Mouse (Mus musculus): ENCODE measurements around the gene Atrnl1. TPM values are rescaled to one million over a fixed set of nuclear protein-coding genes. Genes with fewer than 3 reads are reported as not detected.

Atrnl1 gene
- polyA plus RNA-seq, 1 experiment from 2014 or later = 0.60 TPM

DNA sequence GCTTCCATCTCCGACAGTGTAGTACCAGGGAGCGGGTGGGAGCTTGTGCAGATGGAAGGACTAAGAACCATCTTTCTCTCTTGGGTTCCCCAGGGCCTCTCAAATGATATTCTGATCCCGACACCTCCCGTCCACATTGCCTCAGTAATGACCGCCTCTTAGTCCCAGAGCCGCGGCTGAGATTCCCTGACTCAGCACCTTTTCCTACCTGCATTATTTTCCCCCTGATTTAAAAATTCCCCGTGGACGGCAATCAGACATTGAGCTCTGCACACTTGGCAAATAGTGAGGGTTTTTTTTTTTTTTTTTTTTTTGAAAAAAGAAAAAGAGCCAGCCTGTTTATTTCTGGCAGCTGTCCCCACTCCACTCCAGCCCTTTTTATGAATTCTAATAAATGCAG lies 550.7 kb downstream of the Atrnl1 start:
- no peak overlapping the region for H3K4me2 ChIP-seq (ENCODE audit: low read depth, low read length)
- no peaks in the 10 kb centered on the region for H3K27me3 ChIP-seq (ENCODE audit: control insufficient read depth, insufficient read depth, low read depth, low read length)
- H3K4me3 ChIP-seq (ENCODE audit: low read depth, low read length) = no peak overlapping the region
- no peaks in the 10 kb centered on the region for H3K4me1 ChIP-seq (ENCODE audit: control insufficient read depth, low read depth, low read length)
- ATAC-seq (ENCODE audit: low read depth) = no peak
- no peak overlapping the region for H3K27ac ChIP-seq (ENCODE audit: low read length)
- no peaks in the 10 kb centered on the region for H3K36me3 ChIP-seq (ENCODE audit: control insufficient read depth, insufficient read depth)
- 81% methylated on average over 9 of the region's 9 CpGs for WGBS (ENCODE audit: insufficient replicate concordance)
- H3K9ac ChIP-seq (ENCODE audit: low read depth, low read length) = no peak overlapping the region
- H3K9me3 ChIP-seq (replicated peaks; ENCODE audit: control insufficient read depth, low read length) = no peaks in the 10 kb centered on the region

GRCm38 (mm10) chr19:58164896-58165634 lies 554.2 kb downstream of the Atrnl1 start:
- Histone ChIP-seq H3K4me2 (ENCODE audit: low read depth, low read length) (no peak overlapping the region), H3K4me3 (ENCODE audit: low read depth, low read length) (no peak overlapping the region), H3K9ac (ENCODE audit: low read depth, low read length) (no peak overlapping the region), H3K36me3 (ENCODE audit: control insufficient read depth, insufficient read depth) (no peaks in the 10 kb centered on the region), H3K4me1 (ENCODE audit: control insufficient read depth, low read depth, low read length) (no peaks in the 10 kb centered on the region), H3K27me3 (ENCODE audit: control insufficient read depth, insufficient read depth, low read depth, low read length) (no peaks in the 10 kb centered on the region), H3K9me3 (replicated peaks; ENCODE audit: control insufficient read depth, low read length) (no peaks in the 10 kb centered on the region), H3K27ac (ENCODE audit: low read length) (no peak overlapping the region)
- 63% methylated on average over 7 of the region's 7 CpGs for WGBS (ENCODE audit: insufficient replicate concordance)
- no peak for ATAC-seq (ENCODE audit: low read depth)

GRCm38 (mm10) chr19:58165635-58166015 lies 554.8 kb downstream of the Atrnl1 start:
- Histone ChIP-seq H3K4me3 (ENCODE audit: low read depth, low read length) (no peak overlapping the region), H3K27ac (ENCODE audit: low read length) (no peak overlapping the region), H3K9ac (ENCODE audit: low read depth, low read length) (no peak overlapping the region), H3K4me1 (ENCODE audit: control insufficient read depth, low read depth, low read length) (no peaks in the 10 kb centered on the region), H3K36me3 (ENCODE audit: control insufficient read depth, insufficient read depth) (no peaks in the 10 kb centered on the region), H3K4me2 (ENCODE audit: low read depth, low read length) (no peak overlapping the region), H3K9me3 (replicated peaks; ENCODE audit: control insufficient read depth, low read length) (no peaks in the 10 kb centered on the region), H3K27me3 (ENCODE audit: control insufficient read depth, insufficient read depth, low read depth, low read length) (no peaks in the 10 kb centered on the region)
- WGBS (ENCODE audit: insufficient replicate concordance) = 49% methylated on average over 9 of the region's 9 CpGs
- no peak for ATAC-seq (ENCODE audit: low read depth)

DNA sequence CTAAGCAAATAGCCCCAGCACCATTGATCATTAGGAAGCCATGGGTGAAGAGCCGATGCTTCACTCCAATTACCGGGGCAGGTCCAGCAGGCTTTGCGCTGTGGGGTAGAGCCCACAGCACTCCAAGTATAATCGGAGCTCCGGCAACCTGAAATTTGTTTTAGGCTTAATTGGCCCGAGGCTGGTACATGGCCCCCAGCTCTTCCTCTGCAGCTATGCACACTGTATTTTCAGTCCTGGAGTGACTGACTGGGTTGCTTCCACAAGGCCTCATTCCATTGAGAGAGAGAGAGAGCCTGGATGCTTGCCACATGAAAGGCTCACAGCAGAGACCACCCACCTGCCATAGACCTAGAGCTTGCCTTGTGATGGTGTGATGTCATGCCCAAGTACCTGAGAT lies 555.3 kb downstream of the Atrnl1 start:
- WGBS (ENCODE audit: insufficient replicate concordance) = 69% methylated on average over 6 of the region's 6 CpGs
- H3K36me3 ChIP-seq (ENCODE audit: control insufficient read depth, insufficient read depth) = no peaks in the 10 kb centered on the region
- ATAC-seq (ENCODE audit: low read depth) = no peak

GRCm38 (mm10) chr19:58178410-58178809 lies 567.6 kb downstream of the Atrnl1 start:
- Histone ChIP-seq H3K4me2 (ENCODE audit: low read depth, low read length) (no peak overlapping the region), H3K27ac (ENCODE audit: low read length) (no peak overlapping the region), H3K4me3 (ENCODE audit: low read depth, low read length) (no peak overlapping the region), H3K36me3 (ENCODE audit: control insufficient read depth, insufficient read depth) (no peaks in the 10 kb centered on the region), H3K27me3 (ENCODE audit: control insufficient read depth, insufficient read depth, low read depth, low read length) (no peaks in the 10 kb centered on the region), H3K9ac (ENCODE audit: low read depth, low read length) (no peak overlapping the region), H3K4me1 (ENCODE audit: control insufficient read depth, low read depth, low read length) (no peaks in the 10 kb centered on the region), H3K9me3 (replicated peaks; ENCODE audit: control insufficient read depth, low read length) (no peaks in the 10 kb centered on the region)
- no peak for ATAC-seq (ENCODE audit: low read depth)
- whole genome bisulfite sequencing (ENCODE audit: insufficient replicate concordance) = 73% methylated on average over 10 of the region's 10 CpGs

More for the DNA sequence above, 555.3 kb downstream of the Atrnl1 start:
- no peak overlapping the region for H3K9ac ChIP-seq (ENCODE audit: low read depth, low read length)
- H3K4me1 ChIP-seq (ENCODE audit: control insufficient read depth, low read depth, low read length) = no peaks in the 10 kb centered on the region
- no peaks in the 10 kb centered on the region for H3K9me3 ChIP-seq (replicated peaks; ENCODE audit: control insufficient read depth, low read length)
- H3K27me3 ChIP-seq (ENCODE audit: control insufficient read depth, insufficient read depth, low read depth, low read length) = no peaks in the 10 kb centered on the region
- no peak overlapping the region for H3K4me2 ChIP-seq (ENCODE audit: low read depth, low read length)
- H3K4me3 ChIP-seq (ENCODE audit: low read depth, low read length) = no peak overlapping the region
- no peak overlapping the region for H3K27ac ChIP-seq (ENCODE audit: low read length)

DNA sequence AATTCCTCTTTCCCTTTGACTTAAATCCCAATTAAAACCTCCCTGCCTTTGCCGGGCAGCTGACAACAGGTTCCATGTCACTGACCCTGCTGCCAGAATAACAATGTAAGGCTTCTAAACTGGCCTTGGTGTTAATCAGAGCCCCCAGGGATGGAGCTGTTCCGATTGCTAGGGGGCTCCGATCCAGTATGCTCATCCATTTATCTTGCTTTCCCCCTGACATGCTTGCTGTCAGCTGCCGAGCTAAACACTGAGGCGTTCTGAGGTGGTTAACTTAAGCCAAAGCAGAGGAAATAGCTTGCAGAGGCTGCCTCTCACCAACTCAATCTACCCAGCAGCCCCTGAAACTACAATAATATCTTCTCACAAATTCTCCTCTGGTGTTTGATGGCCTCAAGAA lies 569.9 kb downstream of the Atrnl1 start:
- 18% methylated on average over 5 of the region's 5 CpGs for WGBS (ENCODE audit: insufficient replicate concordance)
- H3K36me3 ChIP-seq (ENCODE audit: control insufficient read depth, insufficient read depth) = no peaks in the 10 kb centered on the region
- no peak overlapping the region for H3K4me2 ChIP-seq (ENCODE audit: low read depth, low read length)
- no peaks in the 10 kb centered on the region for H3K27me3 ChIP-seq (ENCODE audit: control insufficient read depth, insufficient read depth, low read depth, low read length)
- no peaks in the 10 kb centered on the region for H3K4me1 ChIP-seq (ENCODE audit: control insufficient read depth, low read depth, low read length)
- H3K27ac ChIP-seq (ENCODE audit: low read length) = no peak overlapping the region
- H3K4me3 ChIP-seq (ENCODE audit: low read depth, low read length) = no peak overlapping the region
- no peak overlapping the region for H3K9ac ChIP-seq (ENCODE audit: low read depth, low read length)
- H3K9me3 ChIP-seq (replicated peaks; ENCODE audit: control insufficient read depth, low read length) = no peaks in the 10 kb centered on the region
- no peak for ATAC-seq (ENCODE audit: low read depth)

Small RNAs within 50 kb of the gene (microRNA-seq; reads per million reads assigned to microRNA genes)
- gene Mir5623 = not detected

Other genes starting within 250 kb of the Atrnl1 start
- 7.3 and 8.7 TPM in 2 replicates for gene Trub1, start 158.1 kb upstream of the Atrnl1 start, polyA plus RNA-seq (2015; fragmentation: Nextera tagmentation; extraction: Ambion mirVana)

Data from liver, embryonic 16.5 days (tissue).